Mouse (Mus musculus) left cerebral cortex, postnatal 25 days (tissue): ENCODE data around the gene 1700008P02Rik. TPM values are rescaled to one million over a fixed set of nuclear protein-coding genes. Genes with fewer than 3 reads are reported as not detected.
"Not testable (repeated sequence)": the region's sequence is repeated elsewhere in the genome, so short reads cannot be mapped to it uniquely, and the experiment has no call there.

Experiments
- DNase-seq, 2 experiments: peaks; one replicate each; pipeline ENCODE4 v3.0.0; 2022; ENCODE audit warnings: low spot score in 2 of 2, mixed read lengths in 1 of 2
- intact Hi-C: fragments of 180-260 bp; cut with DNase I; formaldehyde crosslinking; loops from one replicate; pipeline ENCODE4 v1.15.1; 2025
- total RNA-seq, 2 experiments: library from RNA; stranded (reverse); gene quantifications; 2 replicates each; pipeline ENCODE4 v1.2.3; 2021

The 1700008P02Rik gene
- total RNA-seq = not detected

GRCm38 (mm10) chr3:6620343-6620742 lies at the start of gene 1700008P02Rik:
Gene 1700008P02Rik (minus strand): TSS chr3:6620443.
- intact Hi-C loops = no loop called here
- DNase-seq = no peak

DNA sequence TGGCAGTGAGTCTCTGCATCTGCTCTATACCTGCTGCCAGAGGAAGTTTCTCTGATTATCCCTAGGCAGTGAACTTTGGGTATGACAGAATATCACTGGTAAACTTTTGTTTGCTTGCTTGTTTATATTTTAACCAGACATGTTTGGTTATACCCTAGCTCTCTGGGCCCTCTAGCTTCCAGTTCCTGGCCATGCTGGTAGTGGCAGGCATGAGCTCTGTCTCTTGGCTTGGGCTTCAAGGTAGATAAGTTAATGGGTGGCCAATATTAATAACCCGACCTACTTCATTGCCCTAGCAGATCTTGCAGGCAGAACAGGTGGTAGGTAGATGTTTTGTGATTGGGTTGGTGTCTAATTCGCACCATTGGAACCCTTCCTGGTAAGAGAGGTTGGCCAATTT lies 29.2 kb upstream of the 1700008P02Rik start:
- no peak for DNase-seq
- intact Hi-C loops = no loop called here

- DNase-seq, intact Hi-C loops: not testable (repeated sequence)
Observed at GRCm38 (mm10) chr3:6638151-6638550, 17.9 kb upstream of the 1700008P02Rik start.

GRCm38 (mm10) chr3:6634256-6634655 lies 14.0 kb upstream of the 1700008P02Rik start:
- DNase-seq = no peak
- intact Hi-C loops = no loop called here

DNA sequence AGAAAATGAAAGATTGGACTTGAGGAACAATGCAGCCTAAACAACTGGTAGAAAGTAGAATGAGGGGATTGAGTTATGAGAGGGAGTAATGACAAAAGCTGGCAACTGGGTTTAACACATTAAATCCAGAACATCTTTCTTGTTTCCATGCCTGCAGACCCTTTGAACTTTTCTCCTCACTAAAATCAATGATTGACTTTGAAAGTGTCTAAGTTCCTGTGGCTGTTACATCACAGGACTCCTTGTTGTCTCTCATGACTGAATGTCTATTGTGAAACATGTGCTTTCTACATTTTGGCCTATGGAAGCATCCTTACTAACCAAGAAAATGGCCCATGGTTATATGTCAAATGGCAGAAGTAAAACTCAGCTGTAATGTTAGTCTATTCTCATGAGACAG lies 2.4 kb downstream of the 1700008P02Rik start:
- intact Hi-C loops = no loop called here
- no peak for DNase-seq
